Mouse (Mus musculus): ENCODE results near the gene Cd8a. TPM values are rescaled to one million over a fixed set of nuclear protein-coding genes. Genes with fewer than 3 reads are reported as not detected.

Gene Cd8a
- 0.06 TPM in 1 of 2 replicates, not detected in the other for polyA plus RNA-seq (2021; fragmentation: Nextera tagmentation)
- long read RNA-seq, experiment 1: 0 reads
- long read RNA-seq, experiment 2: 0 reads

GRCm38 (mm10) chr6:71373249-71373775, at the start of gene Cd8a:
Cd8a (plus strand) TSS chr6:71373427.

Other genes starting within 250 kb of the Cd8a start
- gene Thnsl2, start 229.0 kb upstream of the Cd8a start, polyA plus RNA-seq (2021; fragmentation: Nextera tagmentation): 3.3 and 4.1 TPM in 2 replicates
- not detected in 2 replicates for gene Fabp1, start 173.6 kb upstream of the Cd8a start, polyA plus RNA-seq (2021; fragmentation: Nextera tagmentation)
- gene Krcc1, start 101.8 kb upstream of the Cd8a start, polyA plus RNA-seq (2021; fragmentation: Nextera tagmentation): 23.1 and 24.3 TPM in 2 replicates
- 1.4 and 2.5 TPM in 2 replicates for gene Smyd1, start 51.2 kb upstream of the Cd8a start, polyA plus RNA-seq (2021; fragmentation: Nextera tagmentation)
- gene Cd8b1, start 50.6 kb upstream of the Cd8a start, polyA plus RNA-seq (2021; fragmentation: Nextera tagmentation): 0.09 TPM in 1 of 2 replicates, not detected in the other
- gene Rmnd5a, start 67.2 kb downstream of the Cd8a start, polyA plus RNA-seq (2021; fragmentation: Nextera tagmentation): 6.5 and 7.2 TPM in 2 replicates
- gene Rnf103, start 120.5 kb downstream of the Cd8a start, polyA plus RNA-seq (2021; fragmentation: Nextera tagmentation): 6.4 and 7.3 TPM in 2 replicates
- 93.0 and 102 TPM in 2 replicates for gene Chmp3, start 170.4 kb downstream of the Cd8a start, polyA plus RNA-seq (2021; fragmentation: Nextera tagmentation)